Mouse (Mus musculus) hindlimb bud, embryonic 11.5 days (tissue): ENCODE results near the gene Olfr247.
"Not testable (repeated sequence)": the region's sequence is repeated elsewhere in the genome, so short reads cannot be mapped to it uniquely, and the experiment has no call there.

Experiments used
- DNase-seq: peaks from one replicate; pipeline ENCODE4 v3.0.0-alpha.2; 2012; ENCODE audit warnings: low read depth, low spot score; ENCODE audit errors: extremely low spot score

Gene Olfr247

DNA sequence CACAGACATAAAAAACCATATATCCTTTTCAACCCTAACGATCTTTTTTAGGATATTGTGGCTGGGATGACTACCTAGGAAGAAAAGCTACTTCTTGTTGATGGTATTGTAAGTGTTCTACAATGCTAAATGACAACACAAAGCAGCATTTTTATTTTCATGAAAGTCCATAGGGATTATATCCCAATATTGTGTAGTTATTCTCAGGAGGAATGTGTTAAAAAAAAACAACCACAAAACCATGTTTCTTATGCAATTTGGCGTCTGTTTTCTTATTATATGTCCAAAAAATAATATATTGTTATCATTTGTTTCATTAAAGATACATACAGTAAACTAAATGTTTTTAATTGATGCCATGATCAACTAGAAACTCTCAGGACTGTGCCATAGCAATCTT lies at the start of gene Olfr247:
Gene Olfr247, minus strand, starts transcription at position 101 of the 400 bp plus-strand sequence.
- not testable (repeated sequence) for DNase-seq

DNA sequence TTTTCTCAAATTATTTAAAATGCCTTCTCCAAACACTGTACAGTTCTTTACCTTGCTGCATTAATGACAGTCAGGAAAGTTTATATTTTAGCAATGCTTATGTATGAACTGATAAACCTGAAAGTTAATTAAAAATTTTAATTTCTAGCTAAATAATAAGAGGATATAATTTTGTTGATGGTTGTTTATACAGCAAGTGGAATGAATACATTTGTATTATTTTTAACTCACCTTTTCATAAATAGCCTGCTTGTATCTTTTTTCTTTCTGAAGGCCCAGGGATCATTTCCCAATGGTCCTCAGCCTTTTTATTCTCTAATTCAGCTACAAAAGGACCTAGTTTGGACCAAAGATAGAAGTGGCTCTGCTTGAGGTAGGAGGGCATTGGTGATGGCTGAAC lies 36.4 kb upstream of the Olfr247 start, which contains the start of gene Olfr820:
Gene Olfr820, plus strand, starts transcription at position 301 of the 400 bp plus-strand sequence.
- no peak for DNase-seq

DNA sequence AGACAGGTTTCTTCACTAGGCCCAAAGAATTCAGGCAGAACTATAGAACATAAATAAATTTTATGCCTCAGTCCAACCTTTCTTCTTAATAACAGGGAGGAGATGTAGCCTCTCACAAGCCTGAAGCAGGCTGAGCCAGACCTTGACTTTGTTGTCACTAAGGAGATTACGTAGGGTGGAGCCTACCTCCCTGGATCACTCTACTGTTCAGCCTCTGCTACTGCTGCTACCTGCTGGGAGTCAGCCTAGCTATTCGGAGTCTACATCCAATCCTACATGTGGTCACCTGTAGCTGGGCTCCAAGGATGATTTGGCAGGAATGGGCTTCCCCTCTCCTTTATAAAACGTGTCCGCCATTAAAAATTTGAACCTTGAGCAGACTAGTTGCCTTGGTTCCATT lies 29.4 kb upstream of the Olfr247 start:
- DNase-seq = not testable (repeated sequence)

GRCm38 (mm10) chr10:130004104-130004503 lies 28.2 kb upstream of the Olfr247 start:
- DNase-seq = not testable (repeated sequence)

- not testable (repeated sequence) for DNase-seq
Measured at GRCm38 (mm10) chr10:129984962-129985361, 9.0 kb upstream of the Olfr247 start, which contains the start of gene Gm10310. Gm10310 (minus strand) TSS chr10:129985062.

DNA sequence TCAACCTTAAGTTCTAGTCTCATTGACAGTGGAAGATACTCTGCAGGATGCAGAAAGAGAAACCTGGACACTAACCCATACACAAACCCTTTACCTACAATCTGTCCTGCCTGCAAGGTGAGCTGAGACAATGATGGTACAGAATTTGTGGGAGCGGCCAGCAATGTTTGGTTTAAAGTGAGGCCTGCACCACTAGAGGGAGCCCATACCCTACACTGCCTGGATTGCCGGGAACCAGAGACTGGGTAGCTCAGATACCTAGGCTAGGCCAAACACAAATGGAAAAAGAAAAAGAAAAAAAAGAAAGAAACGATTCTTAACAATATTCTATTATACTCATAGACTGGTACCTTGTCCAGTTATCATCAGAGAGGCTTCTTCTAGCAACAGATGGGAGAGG lies 5.9 kb upstream of the Olfr247 start:
- not testable (repeated sequence) for DNase-seq

- DNase-seq = not testable (repeated sequence)
Measured at GRCm38 (mm10) chr10:129972994-129973393, 2.9 kb downstream of the Olfr247 start.

GRCm38 (mm10) chr10:129967166-129967565 lies 8.8 kb downstream of the Olfr247 start, which contains the start of gene Olfr819:
Olfr819 (minus strand) TSS chr10:129967266.
- DNase-seq = not testable (repeated sequence)

- not testable (repeated sequence) for DNase-seq
Measured at GRCm38 (mm10) chr10:129966232-129966631, 9.7 kb downstream of the Olfr247 start.

DNA sequence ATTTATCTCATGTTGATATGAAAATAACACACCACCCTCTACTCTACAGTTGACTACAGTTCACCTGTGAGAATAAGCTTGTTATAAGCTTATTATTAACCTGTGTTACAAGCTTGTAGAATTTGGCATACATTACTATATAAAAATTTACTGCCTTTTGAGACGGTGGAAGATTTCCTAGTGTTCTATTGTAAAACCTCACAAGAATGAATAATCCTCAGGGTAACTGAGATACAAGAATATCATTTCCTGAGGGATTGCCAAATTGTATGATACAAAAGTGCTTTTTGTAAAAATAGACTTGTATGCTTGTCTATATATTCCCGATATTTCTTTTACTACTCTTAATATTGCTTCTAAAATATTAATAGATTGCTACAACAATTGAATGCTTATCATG lies 26.9 kb downstream of the Olfr247 start, which contains the start of gene Olfr818:
Gene Olfr818, minus strand, starts transcription at position 101 of the 400 bp plus-strand sequence.
- no peak for DNase-seq
